8 mouse cellular contexts compared by ENCODE assay signal in the genomic region with DNA sequence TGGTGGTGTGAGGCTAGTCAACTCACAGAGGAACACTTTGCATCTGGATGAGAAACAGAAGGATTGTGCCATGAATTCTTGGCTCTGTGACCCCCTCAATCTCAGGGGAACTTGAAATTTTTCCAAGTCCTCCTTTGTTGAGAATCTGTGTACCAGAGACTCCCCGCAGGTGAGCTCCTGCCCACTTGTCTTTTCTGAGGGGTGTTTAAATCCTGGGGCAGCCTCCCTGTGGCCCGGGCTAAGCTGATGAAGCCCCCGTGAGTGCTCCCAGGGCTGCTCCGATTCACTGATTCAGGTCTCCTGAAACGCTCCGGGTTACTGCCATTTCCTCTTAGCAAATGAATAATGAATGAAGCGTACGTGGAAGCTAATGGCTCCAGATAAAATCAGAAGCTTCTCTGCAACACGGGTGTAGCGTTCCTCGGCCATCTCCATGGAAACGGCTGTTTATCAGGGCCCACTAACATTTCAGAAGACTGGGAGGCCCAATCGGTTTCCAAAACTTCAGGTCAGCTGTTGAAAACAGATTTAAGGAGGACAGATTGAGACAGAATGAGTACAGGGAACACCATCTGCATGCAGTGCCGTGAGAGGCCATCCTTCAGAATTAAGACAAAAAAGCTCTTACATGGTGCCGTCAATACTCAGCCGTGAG.
DNase-seq lines count a peak whose midpoint lies in the region; ATAC-seq and TF ChIP-seq lines count a peak whose summit lies in the region.

No protein-coding gene starts in this region.

- H3K4me3 ChIP-seq in cortical plate, adult 2 months (ENCODE audit: insufficient read depth, low read length), result no peak overlapping the region
- H3K4me3 ChIP-seq in hindbrain, embryonic 13.5 days, result 0 out of 2 replicates have a peak overlapping the region, but pooled peaks have one; percentile 4
- H3K4me3 ChIP-seq in midbrain, embryonic 15.5 days, result no peak overlapping the region
- no peak overlapping the region for H3K4me3 ChIP-seq in intestine, embryonic 15.5 days (replicated peaks)

- ATAC-seq in hindbrain, embryonic 13.5 days (ENCODE audit: low FRiP score), result peak; percentile 45
- peak; percentile 19 for ATAC-seq in midbrain, embryonic 15.5 days (replicated peaks)
- ATAC-seq in intestine, embryonic 15.5 days, result no peak

- H3K9ac ChIP-seq in hindbrain, embryonic 13.5 days, result peak overlapping the region; percentile 43
- H3K9ac ChIP-seq in midbrain, embryonic 15.5 days, result peak overlapping the region; percentile 1; the same call in 1 of the 2 replicates
- no peak overlapping the region for H3K9ac ChIP-seq in intestine, embryonic 15.5 days

- H3K4me1 ChIP-seq in cortical plate, adult 2 months (ENCODE audit: control insufficient read depth, insufficient read depth, low read length), result peaks cover 21% of the 10 kb centered on the region
- H3K4me1 ChIP-seq in hindbrain, embryonic 13.5 days (replicated peaks), result peaks cover 66% of the 10 kb centered on the region
- H3K4me1 ChIP-seq in midbrain, embryonic 15.5 days, result peaks cover 59% of the 10 kb centered on the region
- 0 out of 2 replicates have a peak, but pooled peaks cover 3% of the 10 kb centered on the region for H3K4me1 ChIP-seq in intestine, embryonic 15.5 days (replicated peaks)

- TF ChIP-seq CTCF in cortical plate, adult 2 months (IDR thresholded peaks at IDR 0.05; ENCODE audit: extremely low read depth, insufficient read depth, low read length), result no peak

- no peaks in the 10 kb centered on the region for H3K9me3 ChIP-seq in hindbrain, embryonic 13.5 days
- H3K9me3 ChIP-seq in midbrain, embryonic 15.5 days, result no peaks in the 10 kb centered on the region
- no peaks in the 10 kb centered on the region for H3K9me3 ChIP-seq in intestine, embryonic 15.5 days

- TF ChIP-seq POLR2A in cortical plate, adult 2 months (IDR thresholded peaks at IDR 0.05; ENCODE audit: extremely low read depth, insufficient read depth, low read length), result no peak

- H3K27ac ChIP-seq in cortical plate, adult 2 months (ENCODE audit: insufficient read depth, low read length), result peak overlapping the region; percentile 77
- peak overlapping the region; percentile 91 for H3K27ac ChIP-seq in hindbrain, embryonic 13.5 days
- peak overlapping the region; percentile 93 for H3K27ac ChIP-seq in midbrain, embryonic 15.5 days
- no peak overlapping the region for H3K27ac ChIP-seq in intestine, embryonic 15.5 days

- H3K36me3 ChIP-seq in hindbrain, embryonic 13.5 days, result no peaks in the 10 kb centered on the region
- H3K36me3 ChIP-seq in midbrain, embryonic 15.5 days (replicated peaks), result no peaks in the 10 kb centered on the region
- no peaks in the 10 kb centered on the region for H3K36me3 ChIP-seq in intestine, embryonic 15.5 days

- peak; percentile 24 to 34 for DNase-seq in cerebellum, postnatal 25 days
- DNase-seq in cerebellum, adult 11 months, result no peak
- no peak for DNase-seq in lung, postnatal 14 days
- DNase-seq in urinary bladder, postnatal 10 days (ENCODE audit: low spot score), result no peak

- no peaks in the 10 kb centered on the region for H3K27me3 ChIP-seq in hindbrain, embryonic 13.5 days
- no peaks in the 10 kb centered on the region for H3K27me3 ChIP-seq in midbrain, embryonic 15.5 days (replicated peaks)
- H3K27me3 ChIP-seq in intestine, embryonic 15.5 days (replicated peaks), result no peaks in the 10 kb centered on the region

- H3K4me2 ChIP-seq in hindbrain, embryonic 13.5 days, result peak overlapping the region; percentile 44
- peak overlapping the region; percentile 36 for H3K4me2 ChIP-seq in midbrain, embryonic 15.5 days
- no peak overlapping the region for H3K4me2 ChIP-seq in intestine, embryonic 15.5 days (replicated peaks)

- 9% methylated on average over 16 of the region's 16 CpGs for WGBS in hindbrain, embryonic 13.5 days
- 8% methylated on average over 16 of the region's 16 CpGs for WGBS in midbrain, embryonic 15.5 days
- 26% methylated on average over 16 of the region's 16 CpGs for WGBS in intestine, embryonic 15.5 days

Comparison
In these comparisons a context has a peak if more than half of its experiments do, and no peak if none do; other contexts are left out.
1. DNase-seq: peak in cerebellum, postnatal 25 days (2 of 2); none in cerebellum, adult 11 months (single experiment), lung, postnatal 14 days (single experiment) and urinary bladder, postnatal 10 days (single experiment).